Mouse (Mus musculus): ENCODE results near the gene Vangl1.

The Vangl1 gene

DNA sequence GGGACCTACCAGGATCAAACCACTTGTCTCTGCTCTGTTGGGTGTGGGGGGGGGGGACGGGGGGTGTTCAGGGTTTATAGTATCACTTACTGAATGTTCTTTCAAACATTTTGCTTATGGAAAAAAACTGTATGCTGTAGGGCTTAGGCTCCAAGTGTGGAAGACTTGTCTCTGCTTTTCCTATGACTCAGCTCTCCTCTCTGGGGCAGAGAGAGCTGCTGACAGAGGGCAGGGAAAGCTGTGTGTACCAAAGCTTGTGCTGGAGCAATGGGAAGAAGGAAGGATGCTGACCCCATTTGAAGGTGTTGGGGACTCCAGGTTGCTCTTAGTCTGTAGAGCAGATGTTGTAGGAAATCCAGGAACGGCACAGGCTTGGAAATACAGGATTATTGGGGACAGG lies 63.0 kb downstream of the Vangl1 start:
- no peak for DNase-seq

DNA sequence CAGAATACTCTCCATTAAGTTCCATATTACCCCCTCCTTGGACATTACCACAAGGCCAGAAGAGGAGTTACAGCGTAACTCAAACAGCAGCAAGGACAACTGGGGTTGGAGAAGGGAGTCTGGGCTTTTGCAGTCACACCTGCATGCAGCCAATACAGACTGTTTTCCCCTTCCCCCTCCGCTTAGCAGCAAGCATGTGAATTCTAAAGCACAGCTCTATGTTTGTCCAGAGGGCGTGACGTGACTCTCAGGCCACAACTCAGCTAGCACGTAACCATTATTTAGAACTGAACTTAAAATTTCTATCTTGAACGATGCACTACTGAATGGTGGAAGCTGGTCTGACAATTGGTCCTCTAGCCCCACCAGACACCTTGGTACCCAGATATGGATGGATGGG lies 63.9 kb downstream of the Vangl1 start:
- no peak for DNase-seq

DNA sequence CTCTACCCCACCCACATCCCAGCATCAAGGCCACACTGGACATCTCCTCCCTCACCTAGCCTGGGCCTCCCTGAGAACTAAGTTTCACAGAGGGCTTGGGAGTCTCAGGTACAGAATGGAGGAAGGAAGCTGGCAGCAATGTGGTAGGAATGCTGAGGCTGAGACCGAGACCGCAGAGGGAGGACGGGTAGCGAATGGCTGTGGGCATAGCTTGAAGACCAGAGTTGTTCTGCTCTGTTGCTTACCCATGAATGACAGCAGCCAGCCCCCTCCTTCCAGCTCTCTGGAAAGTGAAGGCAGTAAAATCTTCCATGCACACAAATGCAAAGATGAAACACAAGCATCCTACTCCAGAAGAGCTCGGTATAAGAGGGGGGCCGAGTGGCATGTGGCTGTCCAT lies 65.6 kb downstream of the Vangl1 start:
- DNase-seq: no peak

DNA sequence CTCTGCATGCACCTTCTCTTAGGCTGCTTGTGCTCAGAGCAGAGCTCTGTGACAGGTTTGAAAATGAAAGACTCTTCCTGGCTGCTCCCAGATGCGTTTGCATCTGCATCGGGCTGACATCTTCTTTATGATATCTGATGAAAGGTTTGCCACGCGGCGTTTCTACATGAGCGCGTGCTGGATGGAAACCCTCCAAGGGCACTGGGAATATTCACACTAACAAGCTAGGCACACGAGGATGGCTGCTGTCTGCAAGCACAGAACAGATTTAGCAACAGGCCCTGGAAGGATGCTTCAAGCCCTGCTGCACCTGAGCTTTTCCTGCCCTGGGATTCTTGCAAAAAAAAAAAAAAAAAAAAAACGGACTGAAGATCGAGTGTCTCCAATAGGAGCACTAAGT lies 67.3 kb downstream of the Vangl1 start:
- DNase-seq: no peak

DNA sequence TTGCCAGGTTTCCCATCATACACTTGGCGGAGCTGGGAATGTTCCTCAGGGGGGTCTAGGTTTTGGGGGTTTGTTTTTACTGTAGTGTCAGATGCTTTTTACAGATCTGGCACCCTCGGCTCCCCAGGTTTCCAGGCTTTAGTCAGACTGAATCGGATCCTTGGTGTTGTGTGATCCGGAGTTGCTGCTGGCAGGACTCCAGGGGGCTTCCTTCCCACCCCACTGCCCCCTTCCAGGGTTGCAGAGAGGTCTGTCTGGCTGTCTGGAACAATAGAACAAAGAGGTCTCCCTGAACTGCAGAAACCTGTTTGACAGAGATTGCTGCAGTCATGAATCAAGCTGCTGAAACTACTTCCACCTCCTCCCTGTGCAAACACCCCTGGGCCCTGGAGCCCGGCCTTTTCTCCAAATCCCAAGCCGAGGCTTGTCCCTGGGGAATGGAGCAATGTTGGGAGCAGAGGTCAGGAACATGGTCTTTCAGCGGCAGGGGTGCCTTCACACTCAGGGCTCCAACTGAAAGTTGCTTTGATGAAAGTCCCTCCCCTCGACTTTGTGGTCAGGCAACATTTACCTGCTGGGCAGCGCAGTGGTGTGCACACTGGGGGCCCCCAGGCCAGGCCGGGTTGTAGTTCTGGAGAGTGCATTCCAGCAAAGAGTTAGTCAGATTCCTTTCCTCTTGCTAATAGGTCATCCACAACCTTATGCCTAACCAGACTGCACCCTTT lies 68.9 kb downstream of the Vangl1 start:
- DNase-seq: no peak

DNA sequence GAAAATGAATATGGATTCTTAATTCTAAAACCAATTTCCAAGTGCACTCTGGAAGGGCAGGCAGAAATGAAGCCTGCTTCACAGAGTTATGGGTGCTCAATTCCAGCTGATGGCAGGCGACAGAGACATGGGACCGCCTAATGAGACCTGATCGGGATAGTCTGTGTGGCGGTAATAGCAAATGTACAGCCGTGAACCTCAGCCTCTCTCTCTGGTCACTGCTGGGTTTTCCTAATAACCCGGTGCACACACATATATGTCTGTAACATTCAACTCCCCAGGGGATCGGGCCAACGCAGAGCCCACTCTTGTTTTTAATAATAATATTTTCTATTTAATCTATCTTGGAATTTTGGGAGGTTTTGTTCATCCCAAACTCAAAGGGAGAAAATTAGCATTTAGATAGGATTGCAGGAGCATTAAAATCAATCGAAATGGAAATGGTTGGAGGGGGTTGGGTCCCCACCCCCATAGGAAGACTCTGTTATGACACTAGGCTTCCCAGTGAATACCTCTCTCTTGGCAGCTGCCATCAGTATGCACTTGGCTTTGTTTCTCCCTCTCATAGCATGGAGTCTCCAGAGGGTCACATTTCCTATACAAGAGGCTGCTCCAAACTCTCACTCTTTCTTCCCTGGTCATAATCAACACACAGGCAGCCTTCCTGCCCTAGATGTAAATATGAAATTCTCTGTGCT lies 72.7 kb downstream of the Vangl1 start:
- no peak for DNase-seq

DNA sequence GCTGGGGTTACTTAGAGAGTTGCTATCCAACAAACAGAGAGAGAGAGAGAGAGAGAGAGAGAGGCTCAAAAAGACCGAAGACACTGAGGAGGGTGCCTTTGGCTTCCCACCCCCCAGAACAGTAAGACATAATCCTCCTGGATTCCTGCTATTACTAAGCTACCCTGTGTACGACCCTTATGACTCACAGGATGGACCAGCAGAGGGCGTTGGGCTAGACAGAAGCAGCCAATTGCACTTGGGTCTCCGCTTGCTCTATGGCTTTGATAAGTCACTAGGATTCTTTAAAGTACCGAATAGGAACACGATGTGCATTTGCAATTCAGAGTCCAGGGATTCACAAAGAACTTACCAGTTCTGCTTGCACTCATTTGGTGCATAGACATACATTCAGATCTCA lies 74.0 kb downstream of the Vangl1 start:
- DNase-seq: no peak

DNA sequence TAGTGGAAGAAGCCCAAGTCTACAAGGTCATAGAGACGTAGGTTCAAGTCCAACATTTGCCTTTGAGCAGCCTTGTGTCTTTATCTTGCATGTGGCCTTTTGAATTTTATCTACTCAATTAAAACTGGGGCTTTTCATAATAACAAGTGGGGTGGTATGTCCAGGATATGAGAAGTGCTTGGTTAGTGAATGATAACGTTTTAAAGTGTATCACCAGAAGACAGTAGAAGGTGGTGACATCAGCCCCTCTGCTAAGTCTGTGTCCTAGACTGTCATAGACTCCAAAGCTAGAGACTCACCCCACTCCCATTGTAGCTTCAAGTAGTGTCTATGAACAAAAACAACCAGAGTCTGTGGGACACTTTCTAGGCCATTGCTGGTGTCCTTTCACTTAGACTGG lies 76.3 kb downstream of the Vangl1 start:
- no peak for DNase-seq

DNA sequence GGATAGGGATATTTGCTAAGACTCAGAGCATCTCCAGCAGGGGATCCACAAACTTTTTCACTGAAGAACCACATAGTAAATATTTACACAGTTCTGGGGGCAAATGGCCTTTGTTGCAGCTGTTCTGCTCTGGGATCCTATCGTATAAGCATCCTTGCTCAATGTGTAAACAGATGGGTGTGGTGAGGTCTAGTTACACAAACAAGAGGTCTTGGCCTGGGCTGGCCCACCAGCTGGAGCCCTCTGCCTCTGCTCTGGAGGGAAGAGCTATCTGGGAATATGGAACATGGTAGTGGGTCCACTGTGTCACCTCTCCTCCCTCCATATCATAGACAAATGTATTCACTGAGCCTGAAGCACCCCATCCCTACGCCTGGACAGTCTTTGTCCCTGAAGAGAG lies 77.4 kb downstream of the Vangl1 start:
- DNase-seq: no peak

DNA sequence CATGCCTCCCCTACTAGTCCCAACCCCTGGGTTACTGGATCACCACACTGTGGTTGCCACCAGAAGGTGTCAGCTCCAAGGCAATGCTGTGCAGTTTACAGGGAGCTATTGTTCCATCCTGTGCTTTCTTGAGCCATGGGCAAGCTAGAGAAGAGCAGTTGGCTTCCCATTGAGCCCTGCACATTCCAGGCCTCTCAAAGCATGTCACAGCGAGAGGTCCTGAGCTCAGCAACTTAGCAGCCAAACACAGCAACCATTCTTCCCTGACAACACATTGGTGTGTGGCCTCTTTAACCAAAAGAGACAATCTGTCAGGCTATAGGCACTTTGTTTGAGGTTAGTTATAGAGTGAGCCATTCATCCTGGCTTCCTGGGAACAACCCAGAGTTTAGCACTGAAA lies 78.9 kb downstream of the Vangl1 start:
- DNase-seq: no peak

DNA sequence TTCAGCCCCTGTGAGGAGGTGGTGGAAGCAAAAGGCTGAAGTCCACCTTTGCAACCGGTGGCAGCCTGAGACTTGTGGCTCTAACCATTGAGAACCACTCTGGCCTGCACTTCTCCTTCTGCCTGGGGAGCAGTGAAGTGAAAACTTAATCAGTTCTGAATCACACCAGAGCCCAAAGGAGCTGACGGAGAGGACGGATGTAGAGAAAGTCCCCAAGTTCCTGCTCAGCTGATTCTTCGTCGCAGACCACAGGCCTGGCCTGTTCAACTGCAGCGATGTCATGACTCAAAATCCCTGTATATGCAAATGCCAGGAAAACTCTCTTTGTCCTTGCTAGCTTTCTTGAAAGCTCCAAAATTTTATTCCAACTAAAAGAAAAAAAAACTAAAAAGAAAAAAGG lies 80.8 kb downstream of the Vangl1 start:
- DNase-seq: no peak

DNA sequence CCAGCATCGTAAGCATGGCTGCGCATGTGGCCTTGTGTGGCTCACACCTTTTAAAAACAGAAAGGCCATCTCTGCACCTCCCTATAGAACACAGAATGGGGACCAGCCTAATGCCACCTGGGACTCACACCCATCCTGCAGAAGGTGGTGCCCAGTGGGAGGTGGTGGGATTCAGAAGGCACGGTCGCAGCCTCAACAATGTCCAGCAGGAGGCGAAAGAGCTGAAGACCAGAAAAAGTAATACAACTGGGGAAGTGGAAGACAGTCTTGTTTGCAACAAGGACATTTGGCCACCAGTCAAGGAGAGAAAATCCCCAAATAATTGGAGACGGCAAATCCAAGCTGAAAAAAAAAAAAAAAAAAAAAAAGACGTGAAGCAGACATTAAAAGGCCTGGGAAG lies 82.4 kb downstream of the Vangl1 start:
- no peak for DNase-seq

DNA sequence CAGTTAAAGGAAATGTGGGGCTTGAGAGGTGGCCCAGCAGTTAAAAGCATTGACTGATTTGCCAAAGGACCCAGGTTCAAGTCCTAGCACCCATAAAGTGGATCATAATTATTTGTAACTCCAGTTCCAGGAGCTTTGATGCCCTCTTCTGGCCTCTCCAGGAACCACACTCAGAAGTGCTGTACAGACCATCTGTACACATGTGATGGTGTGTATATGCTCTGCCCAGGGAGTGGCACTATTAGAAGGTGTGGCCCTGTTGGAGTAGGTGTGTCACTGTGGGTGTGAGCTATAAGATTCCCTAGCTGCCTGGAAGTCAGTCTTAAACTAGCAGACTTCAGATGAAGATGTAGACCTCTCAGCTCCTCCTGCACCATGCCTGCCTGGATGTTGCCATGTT lies 83.5 kb downstream of the Vangl1 start:
- no peak for DNase-seq

DNA sequence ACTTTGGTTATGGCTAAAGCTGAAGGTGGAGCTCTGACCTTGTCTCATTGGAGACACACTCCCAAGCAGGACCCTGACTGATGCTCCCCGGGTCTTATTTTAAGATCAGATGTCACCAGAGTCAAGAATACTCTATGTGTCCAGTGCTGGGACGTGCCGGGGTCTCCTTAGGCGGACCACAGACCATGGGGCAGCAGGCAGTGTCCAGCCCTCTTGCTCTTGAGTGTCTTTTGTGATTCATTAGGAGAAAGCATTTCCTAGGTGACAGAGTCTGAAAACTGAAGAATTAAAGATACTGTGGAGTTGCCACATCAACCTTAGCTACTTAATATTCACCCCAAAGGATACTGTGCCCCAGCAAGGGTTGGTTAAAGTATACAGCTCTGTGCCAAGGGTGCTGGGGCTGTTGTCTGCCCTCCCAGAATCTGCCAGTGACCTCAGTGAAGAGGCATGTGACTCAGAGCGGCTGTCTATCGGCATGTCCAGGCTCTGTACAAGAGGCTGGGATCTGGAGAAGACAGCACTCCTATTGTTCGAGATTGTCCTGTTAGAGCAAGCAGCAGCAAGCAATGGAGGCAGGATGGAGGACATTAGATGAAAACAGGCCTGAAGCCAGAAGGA lies 92.4 kb downstream of the Vangl1 start:
- no peak for DNase-seq

DNA sequence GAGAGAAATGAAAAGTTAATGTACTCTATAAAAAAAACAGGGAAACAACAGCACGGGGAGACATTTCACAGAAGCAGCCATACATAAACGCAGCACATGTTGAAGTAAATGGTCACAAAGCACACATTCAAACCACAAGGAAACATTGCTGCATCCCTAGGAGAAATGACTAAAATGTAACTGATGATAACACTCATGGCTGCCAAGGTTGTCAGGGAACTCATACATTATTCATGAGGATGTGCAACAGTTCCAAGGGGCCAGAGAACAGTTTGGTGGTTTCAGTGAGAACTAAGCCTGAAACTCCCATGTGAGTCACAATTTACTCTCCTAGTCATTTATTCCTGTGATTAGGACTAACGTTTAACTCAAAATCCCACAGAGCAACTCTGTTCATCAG lies 96.3 kb downstream of the Vangl1 start:
- DNase-seq: no peak

DNA sequence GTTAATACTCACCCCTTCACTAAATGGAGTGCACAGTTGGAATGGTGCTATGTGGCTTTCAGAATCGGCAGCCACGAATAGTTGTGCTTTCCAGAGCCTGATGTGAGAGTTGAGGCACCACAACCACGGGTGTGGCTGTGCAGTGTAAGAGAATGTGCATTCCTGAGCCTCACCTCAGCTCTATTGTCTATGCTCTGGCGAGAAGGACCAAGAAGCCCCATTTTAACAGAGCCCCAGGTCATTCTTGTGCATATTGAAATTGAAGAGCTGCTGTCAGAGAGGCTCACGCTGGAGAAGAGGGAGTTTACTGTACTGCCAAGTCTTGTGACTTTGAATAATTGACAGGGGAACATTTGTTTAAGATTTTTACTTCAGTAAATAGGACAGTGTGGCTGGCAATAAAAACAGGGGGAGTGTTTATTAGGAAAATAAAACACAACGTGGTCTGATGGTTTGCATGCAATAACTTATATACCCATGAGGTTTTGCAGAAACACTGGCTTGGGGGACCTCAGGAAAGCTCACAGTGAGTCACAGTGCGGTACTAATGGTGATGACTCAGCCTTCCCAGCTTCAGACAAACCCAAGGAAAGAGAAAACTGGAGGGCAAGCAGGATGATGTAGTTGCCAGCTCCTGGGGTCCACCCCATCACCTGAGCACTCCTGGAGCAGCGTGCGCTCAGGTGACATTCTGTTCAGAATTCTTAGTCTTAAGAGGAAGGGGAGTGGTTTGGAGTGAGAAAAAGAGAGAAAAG lies 100.5 kb downstream of the Vangl1 start:
- DNase-seq: no peak
